Mouse (Mus musculus): ENCODE data around the gene Otub2. TPM values are rescaled to one million over a fixed set of nuclear protein-coding genes. Genes with fewer than 3 reads are reported as not detected.

The Otub2 gene
- total and polyA plus RNA-seq, 3 experiments = 8.4 to 126 (median 12.3) TPM

GRCm38 (mm10) chr12:103396751-103397150, 8.3 kb downstream of the Otub2 start:
- Histone ChIP-seq H3K79me2 (ENCODE audit: control insufficient read depth, insufficient read depth, low read length, poor library complexity) (no peaks in the 10 kb centered on the region), H3K27me3 (ENCODE audit: control insufficient read depth in 1 of 2, insufficient read depth in 2 of 2, low read length in 2 of 2) (no peaks in the 10 kb centered on the region), H3K36me3 (ENCODE audit: control insufficient read depth in 1 of 2, insufficient read depth in 2 of 2, low read length in 2 of 2) (peaks cover 0 to 19% of the 10 kb centered on the region in 2 experiments; a peak in 3 of 4 replicates), H3K9ac (ENCODE audit: control insufficient read depth, low read depth, low read length, poor library complexity, severe bottlenecking) (no peak overlapping the region), H3K4me1 (ENCODE audit: control insufficient read depth in 1 of 2, insufficient read depth in 2 of 2, low read length in 2 of 2) (peaks cover 15 to 25% of the 10 kb centered on the region in 2 experiments), H3K9me3 (replicated peaks; ENCODE audit: insufficient read depth, low read length) (no peaks in the 10 kb centered on the region), H3K27ac (ENCODE audit: control insufficient read depth, low read depth, low read length) (no peak overlapping the region), H3K4me3 (ENCODE audit: control insufficient read depth in 1 of 2, insufficient read depth in 1 of 2, low read depth in 2 of 2, low read length in 2 of 2) (no peak overlapping the region)
- no peak for TF ChIP-seq HCFC1 (IDR thresholded peaks at IDR 0.05; ENCODE audit: low read depth, low read length)
- no peak for TF ChIP-seq JUND (IDR thresholded peaks at IDR 0.05; ENCODE audit: low read depth, low read length)
- no peak for TF ChIP-seq POLR2AphosphoS2 (IDR thresholded peaks at IDR 0.05; ENCODE audit: low read length)
- no peak for TF ChIP-seq EP300 (IDR thresholded peaks at IDR 0.05; ENCODE audit: low read depth in 1 of 2, low read length in 2 of 2)
- TF ChIP-seq MAX (IDR thresholded peaks at IDR 0.05; ENCODE audit: low read length) = no peak
- no peak for TF ChIP-seq ZMIZ1 (IDR thresholded peaks at IDR 0.05; ENCODE audit: low read depth, low read length)
- no peak for TF ChIP-seq TCF12 (IDR thresholded peaks at IDR 0.05; ENCODE audit: low read depth, low read length)
- TF ChIP-seq E2F4 (IDR thresholded peaks at IDR 0.05; ENCODE audit: borderline replicate concordance, low read depth, low read length) = no peak
- no peak for TF ChIP-seq POLR2A (IDR thresholded peaks at IDR 0.05; ENCODE audit: control insufficient read depth in 1 of 2, insufficient read depth in 1 of 2, low read depth in 1 of 2, low read length in 2 of 2, poor library complexity in 1 of 2)
- TF ChIP-seq ZNF384 (IDR thresholded peaks at IDR 0.05; ENCODE audit: low read depth, low read length) = no peak
- TF ChIP-seq USF2 (IDR thresholded peaks at IDR 0.05; ENCODE audit: borderline replicate concordance in 1 of 2, insufficient read depth in 1 of 2, low read depth in 1 of 2, low read length in 2 of 2) = no peak
- TF ChIP-seq POLR2AphosphoS5 (IDR thresholded peaks at IDR 0.05; ENCODE audit: borderline replicate concordance, low read depth, low read length) = no peak
- TF ChIP-seq CHD2 (IDR thresholded peaks at IDR 0.05; ENCODE audit: low read length) = no peak
- no peak for TF ChIP-seq CHD1 (IDR thresholded peaks at IDR 0.05; ENCODE audit: low read depth, low read length)
- no peak for TF ChIP-seq MYB (IDR thresholded peaks at IDR 0.05; ENCODE audit: low read depth, low read length)
- no peak for DNase-seq (ENCODE audit: low read depth, low spot score)

- Histone ChIP-seq H3K4me1 (ENCODE audit: control insufficient read depth in 1 of 2, insufficient read depth in 2 of 2, low read length in 2 of 2) (no peaks in the 10 kb centered on the region), H3K9me3 (replicated peaks; ENCODE audit: insufficient read depth, low read length) (no peaks in the 10 kb centered on the region), H3K27me3 (ENCODE audit: control insufficient read depth in 1 of 2, insufficient read depth in 2 of 2, low read length in 2 of 2) (no peaks in the 10 kb centered on the region), H3K9ac (ENCODE audit: control insufficient read depth, low read depth, low read length, poor library complexity, severe bottlenecking) (no peak overlapping the region), H3K79me2 (ENCODE audit: control insufficient read depth, insufficient read depth, low read length, poor library complexity) (no peaks in the 10 kb centered on the region), H3K36me3 (ENCODE audit: control insufficient read depth in 1 of 2, insufficient read depth in 2 of 2, low read length in 2 of 2) (peaks cover 0 to 2% of the 10 kb centered on the region in 2 experiments; a peak in 2 of 4 replicates), H3K4me3 (ENCODE audit: control insufficient read depth in 1 of 2, insufficient read depth in 1 of 2, low read depth in 2 of 2, low read length in 2 of 2) (no peak overlapping the region), H3K27ac (ENCODE audit: control insufficient read depth, low read depth, low read length) (no peak overlapping the region)
- no peak for DNase-seq (ENCODE audit: low read depth, low spot score)
- TF ChIP-seq CHD1 (IDR thresholded peaks at IDR 0.05; ENCODE audit: low read depth, low read length) = no peak
- TF ChIP-seq ZC3H11A (IDR thresholded peaks at IDR 0.05; ENCODE audit: low read depth, low read length) = no peak
- no peak for TF ChIP-seq NELFE (IDR thresholded peaks at IDR 0.05; ENCODE audit: low read depth, low read length)
- no peak for TF ChIP-seq ZNF384 (IDR thresholded peaks at IDR 0.05; ENCODE audit: low read depth, low read length)
- no peak for TF ChIP-seq SIN3A (IDR thresholded peaks at IDR 0.05; ENCODE audit: low read length)
- no peak for TF ChIP-seq GABPA (IDR thresholded peaks at IDR 0.05; ENCODE audit: low read depth, low read length)
- no peak for TF ChIP-seq MAZ (IDR thresholded peaks at IDR 0.05; ENCODE audit: low read depth, low read length)
- TF ChIP-seq USF2 (IDR thresholded peaks at IDR 0.05; ENCODE audit: borderline replicate concordance in 1 of 2, insufficient read depth in 1 of 2, low read depth in 1 of 2, low read length in 2 of 2) = no peak
- TF ChIP-seq KAT2A (conservative IDR thresholded peaks at IDR 0.05; ENCODE audit: low read depth, low read length) = no peak
- no peak for TF ChIP-seq MEF2A (IDR thresholded peaks at IDR 0.05; ENCODE audit: extremely low read depth, insufficient replicate concordance, low read depth, low read length, poor library complexity, severe bottlenecking)
- TF ChIP-seq MAX (IDR thresholded peaks at IDR 0.05; ENCODE audit: low read length) = no peak
- no peak for TF ChIP-seq GATA1 (IDR thresholded peaks at IDR 0.05; ENCODE audit: low read depth, low read length)
- TF ChIP-seq HCFC1 (IDR thresholded peaks at IDR 0.05; ENCODE audit: low read depth, low read length) = no peak
- TF ChIP-seq POLR2AphosphoS5 (IDR thresholded peaks at IDR 0.05; ENCODE audit: borderline replicate concordance, low read depth, low read length) = no peak
- no peak for TF ChIP-seq BHLHE40 (IDR thresholded peaks at IDR 0.05; ENCODE audit: borderline replicate concordance, low read depth, low read length)
- no peak for TF ChIP-seq JUND (IDR thresholded peaks at IDR 0.05; ENCODE audit: low read depth, low read length)
- TF ChIP-seq RAD21 (IDR thresholded peaks at IDR 0.05; ENCODE audit: low read depth, low read length) = no peak
- TF ChIP-seq MYB (IDR thresholded peaks at IDR 0.05; ENCODE audit: low read depth, low read length) = no peak
Observed at GRCm38 (mm10) chr12:103404131-103404530, 15.6 kb downstream of the Otub2 start.

Data from MEL (cell line).